Mouse (Mus musculus) urinary bladder, postnatal 10 days (tissue): ENCODE data around the gene D130043K22Rik.
"Not testable (repeated sequence)": the region's sequence is repeated elsewhere in the genome, so short reads cannot be mapped to it uniquely, and the experiment has no call there.

Experiments used
- DNase-seq: peaks from one replicate; pipeline ENCODE4 v3.0.0; 2022; ENCODE audit warnings: low spot score

The D130043K22Rik gene

GRCm38 (mm10) chr13:24832131-24832810 lies 12.7 kb upstream of the D130043K22Rik start:
- no peak for DNase-seq

- DNase-seq = no peak
Measured at GRCm38 (mm10) chr13:24832811-24833155, 12.2 kb upstream of the D130043K22Rik start.

GRCm38 (mm10) chr13:24837765-24838164 lies 7.2 kb upstream of the D130043K22Rik start:
- not testable (repeated sequence) for DNase-seq

- no peak for DNase-seq
Measured at GRCm38 (mm10) chr13:24839831-24840230, 5.1 kb upstream of the D130043K22Rik start.

GRCm38 (mm10) chr13:24841702-24842101 lies 3.2 kb upstream of the D130043K22Rik start:
- no peak for DNase-seq

- no peak for DNase-seq
Measured at GRCm38 (mm10) chr13:24849318-24849717, 4.4 kb downstream of the D130043K22Rik start.

- DNase-seq = no peak
Measured at GRCm38 (mm10) chr13:24851989-24852388, 7.1 kb downstream of the D130043K22Rik start.

- DNase-seq = no peak
Measured at GRCm38 (mm10) chr13:24852570-24852969, 7.6 kb downstream of the D130043K22Rik start.

GRCm38 (mm10) chr13:24859115-24859514 lies 14.2 kb downstream of the D130043K22Rik start:
- no peak for DNase-seq

GRCm38 (mm10) chr13:24861084-24861483 lies 16.1 kb downstream of the D130043K22Rik start:
- DNase-seq = no peak

- no peak for DNase-seq
Measured at GRCm38 (mm10) chr13:24862021-24862420, 17.1 kb downstream of the D130043K22Rik start.

- DNase-seq = no peak
Measured at GRCm38 (mm10) chr13:24862520-24862919, 17.6 kb downstream of the D130043K22Rik start.

- no peak for DNase-seq
Measured at GRCm38 (mm10) chr13:24866430-24867402, 21.8 kb downstream of the D130043K22Rik start.

- DNase-seq = no peak
Measured at GRCm38 (mm10) chr13:24867789-24868188, 22.9 kb downstream of the D130043K22Rik start.

GRCm38 (mm10) chr13:24868233-24868632 lies 23.3 kb downstream of the D130043K22Rik start:
- DNase-seq = no peak

- DNase-seq = no peak
Measured at GRCm38 (mm10) chr13:24879359-24880040, 34.6 kb downstream of the D130043K22Rik start.

- no peak for DNase-seq
Measured at GRCm38 (mm10) chr13:24880208-24880607, 35.3 kb downstream of the D130043K22Rik start.

GRCm38 (mm10) chr13:24880704-24881103 lies 35.8 kb downstream of the D130043K22Rik start:
- DNase-seq = no peak

- DNase-seq = no peak
Measured at GRCm38 (mm10) chr13:24882411-24882810, 37.5 kb downstream of the D130043K22Rik start.

- DNase-seq = no peak
Measured at GRCm38 (mm10) chr13:24889554-24889953, 44.6 kb downstream of the D130043K22Rik start.

- DNase-seq = no peak
Measured at GRCm38 (mm10) chr13:24892516-24892915, 47.6 kb downstream of the D130043K22Rik start.

GRCm38 (mm10) chr13:24893880-24894279 lies 48.9 kb downstream of the D130043K22Rik start:
- DNase-seq = no peak
